Mouse (Mus musculus) retina, embryonic 14.5 days (tissue): ENCODE measurements around the gene Fam169b.

Experiments used
- DNase-seq: peaks from one replicate; pipeline ENCODE4 v3.0.0-alpha.2; 2015; ENCODE audit warnings: low spot score

Fam169b gene

DNA sequence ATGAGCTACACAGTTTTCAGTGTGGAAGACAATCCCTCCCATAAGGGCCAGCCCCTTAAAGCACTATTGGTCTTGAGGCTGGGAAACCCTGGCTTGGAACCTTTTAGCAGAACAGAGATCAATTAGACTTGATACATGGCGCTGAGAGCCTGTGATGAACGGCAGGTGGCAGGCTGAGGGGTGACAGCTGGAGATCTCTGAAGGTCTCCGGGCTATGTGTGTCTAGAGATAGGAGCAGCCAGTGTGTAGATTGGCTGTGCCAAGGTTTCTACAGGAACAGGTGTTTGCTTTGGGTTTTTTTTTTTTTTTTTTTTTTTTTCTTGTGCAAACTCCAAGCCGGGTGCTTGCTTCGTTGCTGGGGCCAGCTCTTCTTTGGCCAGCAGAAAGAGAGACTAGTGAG, 135.0 kb downstream of the Fam169b start:
- DNase-seq: no peak
